25 mouse cellular contexts compared by ENCODE assay signal in the genomic region with DNA sequence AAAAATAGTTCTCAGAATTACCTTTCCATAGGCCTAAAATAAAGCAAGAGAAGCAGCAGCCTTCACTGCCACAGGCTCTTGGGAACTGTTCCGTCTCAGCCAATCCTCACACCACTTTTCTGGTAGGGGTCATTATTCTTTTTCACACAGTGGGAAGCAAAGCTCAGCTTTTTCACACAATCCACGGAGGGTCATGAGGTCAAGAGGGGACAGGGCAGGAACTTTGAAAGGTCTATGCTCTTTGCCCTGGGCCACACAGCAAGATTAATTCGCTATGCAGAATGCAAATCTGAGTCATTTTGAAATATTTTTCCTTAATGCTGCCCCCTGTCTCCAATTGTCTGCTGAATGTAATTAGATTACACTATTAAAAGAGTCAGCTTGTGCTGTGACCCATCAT.
DNase-seq lines count a peak whose midpoint lies in the region; ATAC-seq and TF ChIP-seq lines count a peak whose summit lies in the region.
"Had no signal": no experiment of that assay in that cellular context is flagged by ENCODE, and none has a peak within 500 bp of the region (broad histone marks: within the 10 kb centered on the region; RNA-seq: fewer than 3 reads in every experiment).

No protein-coding gene starts in this region.

- WGBS in lung, embryonic 14.5 days, result 42% methylated on average over 3 of the region's 3 CpGs
- WGBS in neural tube, embryonic 15.5 days, result 17% methylated on average over 3 of the region's 3 CpGs

- no peak for ATAC-seq in lung, embryonic 14.5 days (ENCODE audit: insufficient read depth)
- ATAC-seq in neural tube, embryonic 15.5 days (ENCODE audit: low FRiP score), result no peak
- ATAC-seq: intestine, postnatal 0 days had no signal

- DNase-seq in lung, embryonic 14.5 days, result no peak
- DNase-seq in lung, postnatal 25 days (ENCODE audit: low spot score), result no peak
- peak; percentile 16 for DNase-seq in neural tube, embryonic 10.5 days (ENCODE audit: extremely low spot score, low spot score)
- DNase-seq in embryo, embryonic 9.5 days (ENCODE audit: extremely low spot score), result peak; percentile 67
- DNase-seq in right cerebral cortex, postnatal 4 days, result no peak
- DNase-seq: adrenal gland, adult 2 months; adrenal gland, postnatal 36 days; B cell, adult 2 months; cerebellum, adult 2 months; cerebellum, postnatal 14 days; gastrocnemius, postnatal 10 days; heart, postnatal 14 days; kidney, postnatal 25 days; lung, postnatal 36 days; midbrain, embryonic 14.5 days; right cerebral cortex, postnatal 14 days had no signal

- H3K27ac ChIP-seq in lung, embryonic 14.5 days (ENCODE audit: low read depth), result peak overlapping the region; percentile 55
- H3K27ac ChIP-seq in neural tube, embryonic 15.5 days (replicated peaks), result no peak overlapping the region
- H3K27ac ChIP-seq: forebrain, embryonic 12.5 days; hindbrain, embryonic 12.5 days; limb, embryonic 13.5 days; neural tube, embryonic 12.5 days; stomach, embryonic 15.5 days had no signal

- H3K4me3 ChIP-seq in lung, embryonic 14.5 days (ENCODE audit: low read depth, low read length), result no peak overlapping the region
- H3K4me3 ChIP-seq in neural tube, embryonic 15.5 days (replicated peaks), result no peak overlapping the region
- H3K4me3 ChIP-seq: erythroblast, embryonic 14.5 days; forebrain, embryonic 12.5 days; hindbrain, embryonic 12.5 days; limb, embryonic 13.5 days; neural tube, embryonic 12.5 days; stomach, embryonic 15.5 days had no signal

- no peak for TF ChIP-seq CTCF in lung, embryonic 14.5 days (IDR thresholded peaks at IDR 0.05; ENCODE audit: low read depth)

- no peak overlapping the region for H3K9ac ChIP-seq in lung, embryonic 14.5 days
- no peak overlapping the region for H3K9ac ChIP-seq in neural tube, embryonic 15.5 days (replicated peaks)
- H3K9ac ChIP-seq: forebrain, embryonic 12.5 days; hindbrain, embryonic 12.5 days; limb, embryonic 13.5 days; neural tube, embryonic 12.5 days; stomach, embryonic 15.5 days had no signal

- no peaks in the 10 kb centered on the region for H3K4me1 ChIP-seq in lung, embryonic 14.5 days (ENCODE audit: insufficient read depth)
- H3K4me1 ChIP-seq in neural tube, embryonic 15.5 days, result no peaks in the 10 kb centered on the region
- H3K4me1 ChIP-seq: hindbrain, embryonic 12.5 days; limb, embryonic 13.5 days; neural tube, embryonic 12.5 days; stomach, embryonic 15.5 days had no signal

- H3K4me2 ChIP-seq in lung, embryonic 14.5 days, result no peak overlapping the region
- no peak overlapping the region for H3K4me2 ChIP-seq in neural tube, embryonic 15.5 days
- H3K4me2 ChIP-seq: forebrain, embryonic 12.5 days; hindbrain, embryonic 12.5 days; limb, embryonic 13.5 days; liver, embryonic 11.5 days; neural tube, embryonic 12.5 days; stomach, embryonic 15.5 days had no signal

- H3K9me3 ChIP-seq in lung, embryonic 14.5 days (ENCODE audit: low read depth, low read length), result no peaks in the 10 kb centered on the region
- H3K9me3 ChIP-seq in neural tube, embryonic 15.5 days (replicated peaks), result no peaks in the 10 kb centered on the region
- H3K9me3 ChIP-seq: forebrain, embryonic 12.5 days; hindbrain, embryonic 12.5 days; limb, embryonic 13.5 days; neural tube, embryonic 12.5 days; stomach, embryonic 15.5 days had no signal

- no peaks in the 10 kb centered on the region for H3K27me3 ChIP-seq in lung, embryonic 14.5 days (ENCODE audit: insufficient read depth, low read length)
- no peaks in the 10 kb centered on the region for H3K27me3 ChIP-seq in neural tube, embryonic 15.5 days (replicated peaks)
- H3K27me3 ChIP-seq: limb, embryonic 13.5 days; neural tube, embryonic 12.5 days; stomach, embryonic 15.5 days had no signal

- H3K36me3 ChIP-seq in lung, embryonic 14.5 days (ENCODE audit: insufficient read depth), result no peaks in the 10 kb centered on the region
- H3K36me3 ChIP-seq in neural tube, embryonic 15.5 days, result no peaks in the 10 kb centered on the region
- H3K36me3 ChIP-seq: forebrain, embryonic 12.5 days; hindbrain, embryonic 12.5 days; limb, embryonic 13.5 days; neural tube, embryonic 12.5 days; stomach, embryonic 15.5 days had no signal

Comparison
In these comparisons a context has a peak if more than half of its experiments do, and no peak if none do; other contexts are left out.
1. DNase-seq: peak in neural tube, embryonic 10.5 days (single experiment) and embryo, embryonic 9.5 days (single experiment); none in lung, embryonic 14.5 days (single experiment), lung, postnatal 25 days (single experiment) and right cerebral cortex, postnatal 4 days (single experiment).